Mouse (Mus musculus) mesoderm, embryonic 11.5 days (tissue): Measurements from ENCODE around the gene Rhbdd2.

ENCODE experiments used
- DNase-seq: peaks from one replicate; pipeline ENCODE4 v3.0.0-alpha.2; 2012; ENCODE audit warnings: low read depth, low spot score

Gene Rhbdd2

GRCm38 (mm10) chr5:135680967-135681545, 48.6 kb downstream of the Rhbdd2 start:
- no peak for DNase-seq

- DNase-seq, result no peak
Observed at GRCm38 (mm10) chr5:135682009-135682408, 49.6 kb downstream of the Rhbdd2 start.

- no peak for DNase-seq
Observed at GRCm38 (mm10) chr5:135682942-135683570, 50.6 kb downstream of the Rhbdd2 start.

GRCm38 (mm10) chr5:135690401-135690800, 58.0 kb downstream of the Rhbdd2 start:
- DNase-seq, result no peak

GRCm38 (mm10) chr5:135691266-135691665, 58.8 kb downstream of the Rhbdd2 start:
- no peak for DNase-seq

GRCm38 (mm10) chr5:135693281-135693853, 60.9 kb downstream of the Rhbdd2 start:
- DNase-seq, result no peak

- DNase-seq, result no peak
Observed at GRCm38 (mm10) chr5:135695277-135695721, 62.9 kb downstream of the Rhbdd2 start.
